Comparison of ENCODE assay signal across 8 mouse cellular contexts in genomic region chr8:3278181-3278820, GRCm38 (mm10). TPM values are rescaled to one million over a fixed set of nuclear protein-coding genes. Genes with fewer than 3 reads are reported as not detected.
DNase-seq lines count a peak whose midpoint lies in the region; ATAC-seq and TF ChIP-seq lines count a peak whose summit lies in the region.

No protein-coding gene starts in this region.

- no peak for TF ChIP-seq POLR2A in MEL (IDR thresholded peaks at IDR 0.05; ENCODE audit: control insufficient read depth in 1 of 2, insufficient read depth in 1 of 2, low read depth in 1 of 2, low read length in 2 of 2, poor library complexity in 1 of 2)

- peak overlapping the region; percentile 62 to 87 for H3K4me3 ChIP-seq in MEL (ENCODE audit: control insufficient read depth in 1 of 2, insufficient read depth in 1 of 2, low read depth in 2 of 2, low read length in 2 of 2)
- H3K4me3 ChIP-seq in hindbrain, postnatal 0 days (ENCODE audit: low read length) = peak overlapping the region; percentile 93
- H3K4me3 ChIP-seq in liver, embryonic 16.5 days (ENCODE audit: low read depth, low read length) = peak overlapping the region; percentile 91
- H3K4me3 ChIP-seq in neural tube, embryonic 15.5 days (replicated peaks) = peak overlapping the region; percentile 97

- peak overlapping the region; percentile 85 for H3K9ac ChIP-seq in MEL (ENCODE audit: control insufficient read depth, low read depth, low read length, poor library complexity, severe bottlenecking)
- peak overlapping the region; percentile 98 for H3K9ac ChIP-seq in hindbrain, postnatal 0 days (replicated peaks; ENCODE audit: low read length)
- peak overlapping the region; percentile 99 for H3K9ac ChIP-seq in liver, embryonic 16.5 days (ENCODE audit: low read depth, low read length)
- H3K9ac ChIP-seq in neural tube, embryonic 15.5 days (replicated peaks) = peak overlapping the region; percentile 96

- H3K4me2 ChIP-seq in hindbrain, postnatal 0 days (ENCODE audit: low read depth, low read length) = peak overlapping the region; percentile 74
- peak overlapping the region; percentile 78 for H3K4me2 ChIP-seq in liver, embryonic 16.5 days (ENCODE audit: low read depth, low read length)
- peak overlapping the region; percentile 72 for H3K4me2 ChIP-seq in neural tube, embryonic 15.5 days

- H3K79me2 ChIP-seq in MEL (ENCODE audit: control insufficient read depth, insufficient read depth, low read length, poor library complexity) = peaks cover 17% of the 10 kb centered on the region

- peaks cover 3 to 4% of the 10 kb centered on the region in 2 experiments; a peak in 1 of 4 replicates for H3K4me1 ChIP-seq in MEL (ENCODE audit: control insufficient read depth in 1 of 2, insufficient read depth in 2 of 2, low read length in 2 of 2)
- peaks cover 10% of the 10 kb centered on the region for H3K4me1 ChIP-seq in hindbrain, postnatal 0 days (ENCODE audit: insufficient read depth, low read length)
- H3K4me1 ChIP-seq in liver, embryonic 16.5 days (ENCODE audit: control insufficient read depth, low read depth, low read length) = peaks cover 24% of the 10 kb centered on the region
- peaks cover 48% of the 10 kb centered on the region for H3K4me1 ChIP-seq in neural tube, embryonic 15.5 days

- DNase-seq in 3134 (ENCODE audit: extremely low read depth, insufficient read length, low spot score) (peak; percentile 22), MEL (ENCODE audit: low read depth, low spot score) (peak; percentile 30)
- no peak for DNase-seq in hindbrain, postnatal 0 days (ENCODE audit: low spot score)

- TF ChIP-seq CTCF in MEL (IDR thresholded peaks at IDR 0.05 in 2 of 3, conservative IDR thresholded peaks at IDR 0.05 in 1 of 3; ENCODE audit: control insufficient read depth in 1 of 3, insufficient read depth in 1 of 3, low read depth in 2 of 3, low read length in 3 of 3, poor library complexity in 1 of 3, severe bottlenecking in 1 of 3) = no peak
- TF ChIP-seq CTCF in hindbrain, postnatal 0 days (IDR thresholded peaks at IDR 0.05; ENCODE audit: low read depth) = 0 out of 2 replicates have a peak, but pooled peaks have one; percentile 34

- TF ChIP-seq RAD21 in MEL (IDR thresholded peaks at IDR 0.05; ENCODE audit: low read depth, low read length) = no peak

- TF ChIP-seq EP300 in MEL (IDR thresholded peaks at IDR 0.05; ENCODE audit: low read depth in 1 of 2, low read length in 2 of 2) = no peak

- H3K27ac ChIP-seq in MEL (ENCODE audit: control insufficient read depth, low read depth, low read length) = no peak overlapping the region
- H3K27ac ChIP-seq in hindbrain, postnatal 0 days = peak overlapping the region; percentile 83; the same call in 1 of the 2 replicates
- H3K27ac ChIP-seq in liver, embryonic 16.5 days (ENCODE audit: low read length) = peak overlapping the region; percentile 87
- H3K27ac ChIP-seq in neural tube, embryonic 15.5 days (replicated peaks) = peak overlapping the region; percentile 82; the same call in 1 of the 2 replicates

- no peaks in the 10 kb centered on the region for H3K27me3 ChIP-seq in MEL (ENCODE audit: control insufficient read depth in 1 of 2, insufficient read depth in 2 of 2, low read length in 2 of 2)
- no peaks in the 10 kb centered on the region for H3K27me3 ChIP-seq in hindbrain, postnatal 0 days (ENCODE audit: insufficient read depth, low read length)
- H3K27me3 ChIP-seq in liver, embryonic 16.5 days (ENCODE audit: control insufficient read depth, insufficient read depth, low read depth, low read length) = no peaks in the 10 kb centered on the region
- no peaks in the 10 kb centered on the region for H3K27me3 ChIP-seq in neural tube, embryonic 15.5 days (replicated peaks)

- 0 out of 2 replicates have a peak, but pooled peaks have one; percentile 25 for ATAC-seq in erythroblast, adult 5-6 weeks (replicated peaks; ENCODE audit: low FRiP score, poor library complexity, severe bottlenecking)
- peak; percentile 4; the same call in 1 of the 2 replicates for ATAC-seq in hindbrain, postnatal 0 days
- no peak for ATAC-seq in liver, embryonic 16.5 days (ENCODE audit: low read depth)
- ATAC-seq in neural tube, embryonic 15.5 days (ENCODE audit: low FRiP score) = peak; percentile 10
- ATAC-seq in inflammation-experienced regulatory T-cells, adult 6 months = no peak
- ATAC-seq in cerebellum, adult (ENCODE audit: insufficient number of reproducible peaks, low FRiP score, low TSS enrichment) = no peak

- H3K9me3 ChIP-seq in MEL (replicated peaks; ENCODE audit: insufficient read depth, low read length) = no peaks in the 10 kb centered on the region
- H3K9me3 ChIP-seq in hindbrain, postnatal 0 days (ENCODE audit: low read length) = no peaks in the 10 kb centered on the region
- no peaks in the 10 kb centered on the region for H3K9me3 ChIP-seq in liver, embryonic 16.5 days (replicated peaks; ENCODE audit: control insufficient read depth, low read length)
- H3K9me3 ChIP-seq in neural tube, embryonic 15.5 days (replicated peaks) = no peaks in the 10 kb centered on the region

- WGBS in hindbrain, postnatal 0 days = 33% methylated on average over 15 of the region's 15 CpGs
- WGBS in liver, embryonic 16.5 days (ENCODE audit: insufficient replicate concordance) = 15% methylated on average over 15 of the region's 15 CpGs
- 39% methylated on average over 15 of the region's 15 CpGs for WGBS in neural tube, embryonic 15.5 days

- no peaks in the 10 kb centered on the region; a peak in 2 of 4 replicates for H3K36me3 ChIP-seq in MEL (ENCODE audit: control insufficient read depth in 1 of 2, insufficient read depth in 2 of 2, low read length in 2 of 2)
- no peaks in the 10 kb centered on the region for H3K36me3 ChIP-seq in hindbrain, postnatal 0 days (ENCODE audit: insufficient read depth, low read length)
- no peaks in the 10 kb centered on the region for H3K36me3 ChIP-seq in liver, embryonic 16.5 days (ENCODE audit: control insufficient read depth, insufficient read depth)
- peaks cover 6% of the 10 kb centered on the region for H3K36me3 ChIP-seq in neural tube, embryonic 15.5 days

TF ChIP-seq in MEL, 35 proteins besides CTCF, POLR2A, EP300 and RAD21:
- TF ChIP-seq MYC (IDR thresholded peaks at IDR 0.05; ENCODE audit: low read depth, low read length) (no peak), MXI1 (IDR thresholded peaks at IDR 0.05; ENCODE audit: low read depth, low read length) (no peak), NELFE (IDR thresholded peaks at IDR 0.05; ENCODE audit: low read depth, low read length) (no peak), ZC3H11A (IDR thresholded peaks at IDR 0.05; ENCODE audit: low read depth, low read length) (no peak), CHD2 (IDR thresholded peaks at IDR 0.05; ENCODE audit: low read length) (no peak), ZMIZ1 (IDR thresholded peaks at IDR 0.05; ENCODE audit: low read depth, low read length) (no peak), POLR2AphosphoS2 (IDR thresholded peaks at IDR 0.05; ENCODE audit: low read length) (no peak)

RNA-seq across cellular contexts. Expression of gene Insr, which starts 1.1 kb away (rescaled TPM):
- total RNA-seq in MEL (2012; rRNA removed) = 5.2 and 5.3 TPM in 2 replicates
- polyA plus RNA-seq in MEL (2012; ENCODE audit: insufficient read depth in 1 of 2, insufficient read length in 2 of 2, low read depth in 1 of 2, low replicate concordance in 2 of 2, missing spikeins in 1 of 2) = 1 to 10 TPM in 1 of 2 experiments, not detected in 1; 7.6 TPM
- 13.6 and 21.7 TPM in 2 replicates for total RNA-seq in erythroblast, adult 5-6 weeks (2015; ENCODE audit: low replicate concordance)
- total RNA-seq in erythroblast, adult 5-6 weeks (2017; ENCODE audit: low replicate concordance) = 8.3 and 13.1 TPM in 2 replicates
- total RNA-seq in hindbrain, postnatal 0 days (2014; rRNA removed) = 46.9 and 69.9 TPM in 2 replicates
- 31.1 and 34.0 TPM in 2 replicates for polyA plus RNA-seq in hindbrain, postnatal 0 days (2015; fragmentation: Nextera tagmentation; extraction: Ambion mirVana)
- polyA plus RNA-seq in liver, embryonic 16.5 days (2015; fragmentation: Nextera tagmentation; extraction: Ambion mirVana) = 23.6 and 26.7 TPM in 2 replicates
- polyA plus RNA-seq in neural tube, embryonic 15.5 days (2015; fragmentation: Nextera tagmentation; extraction: Ambion mirVana) = 50.7 and 52.0 TPM in 2 replicates
- polyA plus RNA-seq in inflammation-experienced regulatory T-cells, adult 6 months (2017; shearing (Covaris generic)) = 10 to 100 TPM in 2 of 3 experiments, 1 to 10 TPM in 1; 3.8 to 13.2 (median 12.0) TPM

Comparison
In these comparisons a context has a peak if more than half of its experiments do, and no peak if none do; other contexts are left out.
1. ATAC-seq: peak in erythroblast, adult 5-6 weeks (single experiment), hindbrain, postnatal 0 days (single experiment) and neural tube, embryonic 15.5 days (single experiment); none in liver, embryonic 16.5 days (single experiment), inflammation-experienced regulatory T-cells, adult 6 months (single experiment) and cerebellum, adult (single experiment).
2. Peak in every context shown above with its lines, with median percentiles within 50 percentile points of each other: H3K4me3 ChIP-seq, H3K9ac ChIP-seq and H3K4me2 ChIP-seq.